Mouse (Mus musculus) embryo, embryonic 11.5 days (tissue): ENCODE measurements around the gene Lcn8.
"Not testable (repeated sequence)": the region's sequence is repeated elsewhere in the genome, so short reads cannot be mapped to it uniquely, and the experiment has no call there.

Experiments used
- DNase-seq: peaks from one replicate; pipeline ENCODE4 v3.0.0-alpha.2; 2012; ENCODE audit warnings: low read depth, low spot score

The Lcn8 gene

GRCm38 (mm10) chr2:25664125-25664524 lies 11.2 kb downstream of the Lcn8 start:
- DNase-seq, result no peak

GRCm38 (mm10) chr2:25666516-25666915 lies 13.6 kb downstream of the Lcn8 start:
- no peak for DNase-seq

GRCm38 (mm10) chr2:25676486-25676885 lies 23.6 kb downstream of the Lcn8 start, which contains the start of gene Lcn6:
Lcn6 (plus strand) TSS chr2:25676786.
- no peak for DNase-seq

- DNase-seq, result no peak
Observed at GRCm38 (mm10) chr2:25679559-25679958, 26.6 kb downstream of the Lcn8 start.

- no peak for DNase-seq
Observed at GRCm38 (mm10) chr2:25682426-25682825, 29.5 kb downstream of the Lcn8 start, which contains the start of gene Lcn10. Lcn10 (plus strand) TSS chr2:25682726.

GRCm38 (mm10) chr2:25686941-25687340 lies 34.0 kb downstream of the Lcn8 start:
- DNase-seq, result no peak

GRCm38 (mm10) chr2:25694605-25695004 lies 41.7 kb downstream of the Lcn8 start:
- peak; percentile 45 for DNase-seq

GRCm38 (mm10) chr2:25696951-25697350 lies 44.0 kb downstream of the Lcn8 start:
- DNase-seq, result no peak

GRCm38 (mm10) chr2:25698696-25699095 lies 45.8 kb downstream of the Lcn8 start:
- DNase-seq, result no peak

- DNase-seq, result not testable (repeated sequence)
Observed at GRCm38 (mm10) chr2:25699743-25700142, 46.8 kb downstream of the Lcn8 start, which contains the start of gene Obp2a. Obp2a (plus strand) TSS chr2:25700043.

- no peak for DNase-seq
Observed at GRCm38 (mm10) chr2:25701001-25701400, 48.1 kb downstream of the Lcn8 start.

GRCm38 (mm10) chr2:25703706-25704105 lies 50.8 kb downstream of the Lcn8 start:
- DNase-seq, result no peak
